Mouse (Mus musculus): ENCODE measurements around the gene Cyb561d1. TPM values are rescaled to one million over a fixed set of nuclear protein-coding genes. Genes with fewer than 3 reads are reported as not detected.

Gene Cyb561d1
- polyA plus RNA-seq, 1 experiment from 2014 or later: 5.7 TPM

- 70% methylated on average over 3 of the region's 3 CpGs for WGBS
- Histone ChIP-seq H3K27me3 (replicated peaks; ENCODE audit: control insufficient read depth, insufficient read depth, low read length) (peaks cover 6% of the 10 kb centered on the region; the same call in 1 of the 2 replicates), H3K4me3 (replicated peaks; ENCODE audit: low read length) (no peak overlapping the region), H3K36me3 (ENCODE audit: control insufficient read depth, insufficient read depth) (no peaks in the 10 kb centered on the region), H3K4me1 (replicated peaks; ENCODE audit: control insufficient read depth, insufficient read depth, low read length) (no peaks in the 10 kb centered on the region), H3K27ac (ENCODE audit: low read length) (no peak overlapping the region), H3K9ac (replicated peaks; ENCODE audit: low read depth, low read length) (no peak overlapping the region), H3K4me2 (ENCODE audit: low read length) (no peak overlapping the region), H3K9me3 (ENCODE audit: control insufficient read depth, low read length) (no peaks in the 10 kb centered on the region)
- no peak for ATAC-seq
These were observed 19.6 kb upstream of the Cyb561d1 start for GRCm38 (mm10) chr3:108220661-108221060.

GRCm38 (mm10) chr3:108214734-108215133, 13.7 kb upstream of the Cyb561d1 start:
- no peak overlapping the region for H3K9ac ChIP-seq (replicated peaks; ENCODE audit: low read depth, low read length)
- no peak overlapping the region for H3K27ac ChIP-seq (ENCODE audit: low read length)
- no peak for ATAC-seq
- H3K27me3 ChIP-seq (replicated peaks; ENCODE audit: control insufficient read depth, insufficient read depth, low read length): no peaks in the 10 kb centered on the region
- peaks cover 12% of the 10 kb centered on the region for H3K4me1 ChIP-seq (replicated peaks; ENCODE audit: control insufficient read depth, insufficient read depth, low read length)
- no peak overlapping the region for H3K4me3 ChIP-seq (replicated peaks; ENCODE audit: low read length)
- 18% methylated on average over 5 of the region's 5 CpGs for WGBS
- H3K9me3 ChIP-seq (ENCODE audit: control insufficient read depth, low read length): no peaks in the 10 kb centered on the region
- no peak overlapping the region for H3K4me2 ChIP-seq (ENCODE audit: low read length)
- H3K36me3 ChIP-seq (ENCODE audit: control insufficient read depth, insufficient read depth): no peaks in the 10 kb centered on the region

GRCm38 (mm10) chr3:108212406-108212805, 11.4 kb upstream of the Cyb561d1 start:
- no peak overlapping the region for H3K4me3 ChIP-seq (replicated peaks; ENCODE audit: low read length)
- H3K27ac ChIP-seq (ENCODE audit: low read length): peak overlapping the region; percentile 93
- no peaks in the 10 kb centered on the region for H3K9me3 ChIP-seq (ENCODE audit: control insufficient read depth, low read length)
- no peak for ATAC-seq
- 87% methylated on average over 8 of the region's 8 CpGs for WGBS
- H3K4me2 ChIP-seq (ENCODE audit: low read length): no peak overlapping the region
- H3K36me3 ChIP-seq (ENCODE audit: control insufficient read depth, insufficient read depth): no peaks in the 10 kb centered on the region
- no peak overlapping the region for H3K9ac ChIP-seq (replicated peaks; ENCODE audit: low read depth, low read length)
- H3K27me3 ChIP-seq (replicated peaks; ENCODE audit: control insufficient read depth, insufficient read depth, low read length): no peaks in the 10 kb centered on the region
- H3K4me1 ChIP-seq (replicated peaks; ENCODE audit: control insufficient read depth, insufficient read depth, low read length): peaks cover 32% of the 10 kb centered on the region

GRCm38 (mm10) chr3:108211845-108212244, 10.8 kb upstream of the Cyb561d1 start:
- Histone ChIP-seq H3K27ac (ENCODE audit: low read length) (peak overlapping the region; percentile 93), H3K4me1 (replicated peaks; ENCODE audit: control insufficient read depth, insufficient read depth, low read length) (peaks cover 37% of the 10 kb centered on the region), H3K36me3 (ENCODE audit: control insufficient read depth, insufficient read depth) (no peaks in the 10 kb centered on the region), H3K4me3 (replicated peaks; ENCODE audit: low read length) (peak overlapping the region; percentile 7; the same call in 1 of the 2 replicates), H3K9me3 (ENCODE audit: control insufficient read depth, low read length) (no peaks in the 10 kb centered on the region), H3K27me3 (replicated peaks; ENCODE audit: control insufficient read depth, insufficient read depth, low read length) (no peaks in the 10 kb centered on the region), H3K9ac (replicated peaks; ENCODE audit: low read depth, low read length) (no peak overlapping the region), H3K4me2 (ENCODE audit: low read length) (peak overlapping the region; percentile 69)
- 34% methylated on average over 6 of the region's 6 CpGs for WGBS
- peak; percentile 2; the same call in 1 of the 2 replicates for ATAC-seq

GRCm38 (mm10) chr3:108210771-108211139, 9.7 kb upstream of the Cyb561d1 start, which contains the start of gene Atxn7l2:
Atxn7l2 (minus strand) TSS chr3:108210934.
- peaks cover 37% of the 10 kb centered on the region for H3K4me1 ChIP-seq (replicated peaks; ENCODE audit: control insufficient read depth, insufficient read depth, low read length)
- H3K27me3 ChIP-seq (replicated peaks; ENCODE audit: control insufficient read depth, insufficient read depth, low read length): no peaks in the 10 kb centered on the region
- H3K36me3 ChIP-seq (ENCODE audit: control insufficient read depth, insufficient read depth): peaks cover 3% of the 10 kb centered on the region; the same call in 1 of the 2 replicates
- no peaks in the 10 kb centered on the region for H3K9me3 ChIP-seq (ENCODE audit: control insufficient read depth, low read length)
- peak; percentile 79 for ATAC-seq
- H3K9ac ChIP-seq (replicated peaks; ENCODE audit: low read depth, low read length): peak within 1 kb of the TSS; percentile 88
- H3K4me3 ChIP-seq (replicated peaks; ENCODE audit: low read length): peak within 1 kb of the TSS; percentile 66
- under 1% methylated on average over 14 of the region's 14 CpGs for WGBS
- peak within 1 kb of the TSS; percentile 94 for H3K4me2 ChIP-seq (ENCODE audit: low read length)
- peak within 1 kb of the TSS; percentile 93 for H3K27ac ChIP-seq (ENCODE audit: low read length)

- Histone ChIP-seq H3K4me1 (replicated peaks; ENCODE audit: control insufficient read depth, insufficient read depth, low read length) (peaks cover 37% of the 10 kb centered on the region), H3K27me3 (replicated peaks; ENCODE audit: control insufficient read depth, insufficient read depth, low read length) (no peaks in the 10 kb centered on the region), H3K9ac (replicated peaks; ENCODE audit: low read depth, low read length) (peak overlapping the region; percentile 88), H3K36me3 (ENCODE audit: control insufficient read depth, insufficient read depth) (peaks cover 8% of the 10 kb centered on the region; the same call in 1 of the 2 replicates), H3K4me2 (ENCODE audit: low read length) (peak overlapping the region; percentile 94), H3K9me3 (ENCODE audit: control insufficient read depth, low read length) (no peaks in the 10 kb centered on the region), H3K4me3 (replicated peaks; ENCODE audit: low read length) (peak overlapping the region; percentile 66), H3K27ac (ENCODE audit: low read length) (peak overlapping the region; percentile 93)
- peak; percentile 93 for ATAC-seq
- WGBS: 1% methylated on average over 55 of the region's 72 CpGs
These were observed 9.1 kb upstream of the Cyb561d1 start for GRCm38 (mm10) chr3:108209946-108210770.

GRCm38 (mm10) chr3:108209536-108209935, 8.5 kb upstream of the Cyb561d1 start:
- 4% methylated on average over 8 of the region's 8 CpGs for WGBS
- Histone ChIP-seq H3K4me3 (replicated peaks; ENCODE audit: low read length) (peak overlapping the region; percentile 66), H3K36me3 (ENCODE audit: control insufficient read depth, insufficient read depth) (peaks cover 14% of the 10 kb centered on the region; the same call in 1 of the 2 replicates), H3K27ac (ENCODE audit: low read length) (peak overlapping the region; percentile 93), H3K9me3 (ENCODE audit: control insufficient read depth, low read length) (no peaks in the 10 kb centered on the region), H3K27me3 (replicated peaks; ENCODE audit: control insufficient read depth, insufficient read depth, low read length) (no peaks in the 10 kb centered on the region), H3K9ac (replicated peaks; ENCODE audit: low read depth, low read length) (peak overlapping the region; percentile 88), H3K4me1 (replicated peaks; ENCODE audit: control insufficient read depth, insufficient read depth, low read length) (peaks cover 37% of the 10 kb centered on the region), H3K4me2 (ENCODE audit: low read length) (peak overlapping the region; percentile 94)
- no peak for ATAC-seq

- peak overlapping the region; percentile 94 for H3K4me2 ChIP-seq (ENCODE audit: low read length)
- H3K27me3 ChIP-seq (replicated peaks; ENCODE audit: control insufficient read depth, insufficient read depth, low read length): no peaks in the 10 kb centered on the region
- no peaks in the 10 kb centered on the region for H3K9me3 ChIP-seq (ENCODE audit: control insufficient read depth, low read length)
- ATAC-seq: no peak
- 49% methylated on average over 3 of the region's 3 CpGs for WGBS
- H3K4me3 ChIP-seq (replicated peaks; ENCODE audit: low read length): peak overlapping the region; percentile 66
- peaks cover 37% of the 10 kb centered on the region for H3K4me1 ChIP-seq (replicated peaks; ENCODE audit: control insufficient read depth, insufficient read depth, low read length)
- peak overlapping the region; percentile 30 for H3K27ac ChIP-seq (ENCODE audit: low read length)
- peaks cover 19% of the 10 kb centered on the region; the same call in 1 of the 2 replicates for H3K36me3 ChIP-seq (ENCODE audit: control insufficient read depth, insufficient read depth)
- peak overlapping the region; percentile 88 for H3K9ac ChIP-seq (replicated peaks; ENCODE audit: low read depth, low read length)
These were observed 8.0 kb upstream of the Cyb561d1 start for GRCm38 (mm10) chr3:108209001-108209400.

- Histone ChIP-seq H3K4me2 (ENCODE audit: low read length) (no peak overlapping the region), H3K9me3 (ENCODE audit: control insufficient read depth, low read length) (no peaks in the 10 kb centered on the region), H3K36me3 (ENCODE audit: control insufficient read depth, insufficient read depth) (peaks cover 23% of the 10 kb centered on the region; the same call in 1 of the 2 replicates), H3K4me1 (replicated peaks; ENCODE audit: control insufficient read depth, insufficient read depth, low read length) (peaks cover 30% of the 10 kb centered on the region), H3K27ac (ENCODE audit: low read length) (no peak overlapping the region), H3K27me3 (replicated peaks; ENCODE audit: control insufficient read depth, insufficient read depth, low read length) (no peaks in the 10 kb centered on the region), H3K4me3 (replicated peaks; ENCODE audit: low read length) (no peak overlapping the region), H3K9ac (replicated peaks; ENCODE audit: low read depth, low read length) (no peak overlapping the region)
- ATAC-seq: no peak
- WGBS: 71% methylated on average over 15 of the region's 15 CpGs
These were observed 5.8 kb upstream of the Cyb561d1 start for GRCm38 (mm10) chr3:108206731-108207375.

Measured in forebrain, embryonic 16.5 days (tissue).